Mouse (Mus musculus) liver, embryonic 15.5 days (tissue): ENCODE data around the gene Ren1. TPM values are rescaled to one million over a fixed set of nuclear protein-coding genes. Genes with fewer than 3 reads are reported as not detected.

Experiments
- ATAC-seq: fragments of 200-750 bp; cut with Nextera tagmentation; 2 replicates; pipeline ENCODE4 v1.8.0; 2017; ENCODE audit warnings: moderate number of reproducible peaks, mild to moderate bottlenecking, moderate library complexity; ENCODE audit not compliant: insufficient read depth
- H3K27ac ChIP-seq: fragments of 300-500 bp; sonication (generic); replicated peaks from 2 replicates; pipeline ENCODE4 v1.5.1; 2015; ENCODE audit warnings: mild to moderate bottlenecking, inconsistent platforms
- H3K27me3 ChIP-seq: fragments of 300-500 bp; sonication (generic); 2 replicates; pipeline ENCODE4 v1.6.1; 2015; ENCODE audit warnings: mild to moderate bottlenecking, inconsistent platforms
- H3K36me3 ChIP-seq: fragments of 300-500 bp; sonication (generic); replicated peaks from 2 replicates; pipeline ENCODE4 v1.6.1; 2015; ENCODE audit warnings: moderate library complexity, mild to moderate bottlenecking, inconsistent platforms
- H3K4me1 ChIP-seq: fragments of 300-500 bp; sonication (generic); replicated peaks from 2 replicates; pipeline ENCODE4 v1.6.1; 2015; ENCODE audit warnings: inconsistent platforms
- H3K4me2 ChIP-seq: fragments of 300-500 bp; sonication (generic); 2 replicates; pipeline ENCODE4 v1.6.1; 2015; ENCODE audit warnings: moderate library complexity, mild to moderate bottlenecking, inconsistent platforms
- H3K4me3 ChIP-seq: fragments of 300-500 bp; sonication (generic); replicated peaks from 2 replicates; pipeline ENCODE4 v1.5.1; 2015; ENCODE audit warnings: mild to moderate bottlenecking, inconsistent platforms
- H3K9ac ChIP-seq: fragments of 300-500 bp; sonication (generic); 2 replicates; pipeline ENCODE4 v1.6.1; 2015; ENCODE audit warnings: moderate library complexity, mild to moderate bottlenecking, inconsistent platforms
- H3K9me3 ChIP-seq: fragments of 300-500 bp; sonication (generic); replicated peaks from 2 replicates; pipeline ENCODE4 v1.6.1; 2016; ENCODE audit warnings: inconsistent platforms
- WGBS: fragments of 180-500 bp; shearing (Covaris S2); methylation state at CpG from one replicate; pipeline ENCODE4 v1.1.7; 2015; ENCODE audit warnings: mixed read lengths; ENCODE audit not compliant: insufficient replicate concordance; 5-methylcytosine and 5-hydroxymethylcytosine counted together
- polyA plus RNA-seq: library from polyadenylated mRNA; unstranded; fragments of >200 nt; fragmentation: Nextera tagmentation; extraction: Ambion mirVana; gene quantifications from 2 replicates; pipeline ENCODE4 v1.2.1, GENCODE M21; 2015

Gene Ren1
- polyA plus RNA-seq, 1 experiment from 2014 or later = 0.66 TPM

- WGBS = 82% methylated on average over 2 of the region's 2 CpGs
- ATAC-seq = no peak
- Histone ChIP-seq H3K9ac (no peak overlapping the region), H3K27ac (no peak overlapping the region), H3K36me3 (no peaks in the 10 kb centered on the region), H3K4me1 (peaks cover 6% of the 10 kb centered on the region; the same call in 1 of the 2 replicates), H3K4me3 (no peak overlapping the region), H3K27me3 (no peaks in the 10 kb centered on the region), H3K4me2 (no peak overlapping the region), H3K9me3 (no peaks in the 10 kb centered on the region)
Observed at GRCm38 (mm10) chr1:133344357-133344756, 6.0 kb upstream of the Ren1 start.

DNA sequence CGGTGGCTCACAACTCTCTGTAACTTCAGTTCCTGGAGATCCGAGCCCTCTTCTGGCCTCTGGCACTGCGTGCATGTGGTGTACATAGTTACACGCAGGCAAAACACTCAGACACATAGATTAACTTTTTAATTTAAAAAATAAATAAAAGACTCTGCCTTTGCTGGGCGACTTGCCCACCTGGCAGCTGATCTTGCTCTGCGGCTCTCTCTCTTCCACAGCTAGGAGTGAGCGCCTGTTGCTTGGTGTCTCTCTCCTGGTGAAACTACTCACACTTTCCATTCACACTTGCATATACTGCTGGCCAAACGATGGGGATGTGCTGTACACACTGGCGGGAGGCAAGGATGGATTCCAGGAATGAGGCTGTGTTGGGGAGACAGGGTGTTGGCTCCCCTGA is 3.8 kb upstream of the Ren1 start:
- Histone ChIP-seq H3K27ac (no peak overlapping the region), H3K4me3 (no peak overlapping the region), H3K27me3 (0 out of 2 replicates have a peak, but pooled peaks cover 3% of the 10 kb centered on the region), H3K36me3 (no peaks in the 10 kb centered on the region), H3K9me3 (no peaks in the 10 kb centered on the region), H3K9ac (no peak overlapping the region), H3K4me1 (peaks cover 6% of the 10 kb centered on the region; the same call in 1 of the 2 replicates), H3K4me2 (no peak overlapping the region)
- WGBS = 63% methylated on average over 9 of the region's 9 CpGs
- ATAC-seq = no peak

DNA sequence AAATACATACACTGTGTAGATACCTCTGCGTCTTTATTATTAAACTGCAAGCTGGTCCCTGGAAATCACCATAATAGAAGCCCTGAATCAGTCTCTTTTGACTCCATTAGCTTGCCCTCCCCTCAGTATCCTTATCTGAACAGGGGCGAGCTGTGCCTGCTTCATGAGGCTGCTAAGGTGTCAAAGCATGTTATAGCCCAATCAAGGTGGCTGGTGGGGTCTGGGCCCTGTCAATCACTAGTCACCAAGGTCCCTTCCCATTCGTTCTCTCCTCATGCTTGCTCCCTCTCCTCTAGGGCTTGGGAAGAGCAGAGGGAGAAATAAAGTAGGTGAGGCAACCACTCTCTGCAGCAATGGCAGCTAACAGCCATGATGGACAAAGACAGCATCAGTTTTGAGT is 3.1 kb upstream of the Ren1 start:
- no peak for ATAC-seq

GRCm38 (mm10) chr1:133347693-133348520 is 2.4 kb upstream of the Ren1 start:
- no peak for ATAC-seq
- H3K27ac ChIP-seq = no peak overlapping the region
- WGBS = 30% methylated on average over 11 of the region's 11 CpGs

More for the DNA sequence above, 3.1 kb upstream of the Ren1 start:
- Histone ChIP-seq H3K9me3 (no peaks in the 10 kb centered on the region), H3K4me2 (no peak overlapping the region), H3K4me3 (no peak overlapping the region), H3K4me1 (peaks cover 6% of the 10 kb centered on the region; the same call in 1 of the 2 replicates), H3K36me3 (no peaks in the 10 kb centered on the region), H3K27me3 (peaks cover 10% of the 10 kb centered on the region; the same call in 1 of the 2 replicates), H3K27ac (no peak overlapping the region), H3K9ac (no peak overlapping the region)
- WGBS = 51% methylated on average over 3 of the region's 3 CpGs

DNA sequence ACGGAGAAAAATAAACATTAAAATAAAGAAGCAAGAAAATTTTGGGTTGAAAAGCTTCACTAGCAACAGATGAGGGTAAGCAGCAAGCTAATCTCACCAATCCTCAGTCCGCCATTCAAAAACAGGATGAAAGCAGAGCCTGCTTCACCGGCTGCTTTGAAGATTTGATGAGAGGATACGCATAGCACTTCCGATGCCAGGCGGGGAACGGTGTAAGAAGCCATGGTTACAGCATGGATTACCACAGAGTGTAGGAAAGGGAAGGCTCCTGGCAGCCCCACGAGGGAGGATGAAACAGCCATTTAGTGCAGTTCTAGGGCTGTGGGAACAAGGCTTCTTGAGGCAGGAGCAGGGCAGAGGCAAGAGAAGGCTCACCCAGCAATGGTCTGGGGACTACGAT is 1.5 kb downstream of the Ren1 start:
- H3K4me1 ChIP-seq = peaks cover 6% of the 10 kb centered on the region; the same call in 1 of the 2 replicates
- WGBS = 26% methylated on average over 9 of the region's 9 CpGs
- ATAC-seq = no peak
- no peak overlapping the region for H3K9ac ChIP-seq
- no peaks in the 10 kb centered on the region for H3K9me3 ChIP-seq
- H3K4me2 ChIP-seq = no peak overlapping the region
- peaks cover 15% of the 10 kb centered on the region for H3K27me3 ChIP-seq
- no peak overlapping the region for H3K4me3 ChIP-seq
- no peak overlapping the region for H3K27ac ChIP-seq
- no peaks in the 10 kb centered on the region for H3K36me3 ChIP-seq

More at GRCm38 (mm10) chr1:133347693-133348520, 2.4 kb upstream of the Ren1 start:
- Histone ChIP-seq H3K9ac (no peak overlapping the region), H3K36me3 (no peaks in the 10 kb centered on the region), H3K4me2 (no peak overlapping the region), H3K27me3 (peaks cover 15% of the 10 kb centered on the region; the same call in 1 of the 2 replicates), H3K9me3 (no peaks in the 10 kb centered on the region), H3K4me1 (peaks cover 6% of the 10 kb centered on the region; the same call in 1 of the 2 replicates), H3K4me3 (no peak overlapping the region)

GRCm38 (mm10) chr1:133353371-133353809 is 3.1 kb downstream of the Ren1 start:
- no peaks in the 10 kb centered on the region for H3K4me1 ChIP-seq
- WGBS = 48% methylated on average over 12 of the region's 12 CpGs
- H3K27ac ChIP-seq = no peak overlapping the region
- no peaks in the 10 kb centered on the region for H3K9me3 ChIP-seq
- H3K4me2 ChIP-seq = no peak overlapping the region
- ATAC-seq = no peak
- no peaks in the 10 kb centered on the region for H3K36me3 ChIP-seq
- no peak overlapping the region for H3K4me3 ChIP-seq
- H3K9ac ChIP-seq = no peak overlapping the region
- peaks cover 18% of the 10 kb centered on the region for H3K27me3 ChIP-seq

DNA sequence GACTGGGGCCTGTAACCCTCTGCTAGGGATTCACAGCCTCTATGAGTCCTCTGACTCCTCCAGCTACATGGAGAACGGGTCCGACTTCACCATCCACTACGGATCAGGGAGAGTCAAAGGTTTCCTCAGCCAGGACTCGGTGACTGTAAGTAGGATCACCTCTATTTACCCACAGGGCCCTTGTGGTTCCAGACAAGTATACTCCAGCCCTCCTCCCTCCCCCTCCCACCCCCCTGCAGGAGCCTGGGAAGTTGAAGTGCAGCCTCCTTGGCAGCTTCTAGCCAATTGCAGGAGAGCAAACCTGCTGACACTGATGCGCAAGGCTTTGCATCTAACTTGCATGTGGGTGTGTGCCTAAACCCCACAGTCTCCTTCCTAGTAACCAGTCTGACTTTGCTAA is 5.2 kb downstream of the Ren1 start:
- Histone ChIP-seq H3K27ac (no peak overlapping the region), H3K4me1 (no peaks in the 10 kb centered on the region), H3K9me3 (no peaks in the 10 kb centered on the region), H3K9ac (no peak overlapping the region), H3K4me2 (no peak overlapping the region), H3K27me3 (peaks cover 18% of the 10 kb centered on the region), H3K36me3 (no peaks in the 10 kb centered on the region), H3K4me3 (no peak overlapping the region)
- ATAC-seq = no peak
- 33% methylated on average over 5 of the region's 5 CpGs for WGBS

DNA sequence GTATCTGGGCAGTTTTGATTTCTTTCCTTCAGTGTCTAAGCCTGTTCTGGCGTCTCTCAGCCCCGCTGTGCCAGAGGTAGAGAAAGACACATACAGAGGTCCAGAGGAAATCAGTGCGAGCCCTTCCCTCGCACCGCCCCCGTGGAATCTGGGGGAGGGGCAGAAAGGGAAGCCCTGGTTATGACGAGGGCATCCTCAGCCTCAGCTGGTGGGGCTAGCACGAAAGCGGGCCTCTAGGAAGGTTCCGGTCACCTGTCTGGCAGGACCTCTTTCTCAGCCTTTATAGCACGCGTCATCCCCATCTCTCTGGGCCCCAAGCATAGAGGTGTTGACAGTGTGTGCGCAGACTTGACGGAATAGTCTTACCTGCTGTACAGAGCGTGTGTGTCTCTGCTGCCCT is 5.6 kb downstream of the Ren1 start:
- Histone ChIP-seq H3K36me3 (no peaks in the 10 kb centered on the region), H3K4me3 (no peak overlapping the region), H3K27ac (no peak overlapping the region), H3K9me3 (no peaks in the 10 kb centered on the region), H3K9ac (no peak overlapping the region), H3K4me1 (no peaks in the 10 kb centered on the region), H3K27me3 (peaks cover 18% of the 10 kb centered on the region), H3K4me2 (no peak overlapping the region)
- no peak for ATAC-seq
- WGBS = 48% methylated on average over 15 of the region's 15 CpGs

- H3K27ac ChIP-seq = no peak overlapping the region
- no peak overlapping the region for H3K4me3 ChIP-seq
- 37% methylated on average over 8 of the region's 8 CpGs for WGBS
- no peaks in the 10 kb centered on the region for H3K4me1 ChIP-seq
- peaks cover 15% of the 10 kb centered on the region for H3K27me3 ChIP-seq
- no peak for ATAC-seq
- H3K36me3 ChIP-seq = no peaks in the 10 kb centered on the region
- no peaks in the 10 kb centered on the region for H3K9me3 ChIP-seq
- no peak overlapping the region for H3K4me2 ChIP-seq
- no peak overlapping the region for H3K9ac ChIP-seq
Observed at GRCm38 (mm10) chr1:133356330-133356729, 6.0 kb downstream of the Ren1 start.

DNA sequence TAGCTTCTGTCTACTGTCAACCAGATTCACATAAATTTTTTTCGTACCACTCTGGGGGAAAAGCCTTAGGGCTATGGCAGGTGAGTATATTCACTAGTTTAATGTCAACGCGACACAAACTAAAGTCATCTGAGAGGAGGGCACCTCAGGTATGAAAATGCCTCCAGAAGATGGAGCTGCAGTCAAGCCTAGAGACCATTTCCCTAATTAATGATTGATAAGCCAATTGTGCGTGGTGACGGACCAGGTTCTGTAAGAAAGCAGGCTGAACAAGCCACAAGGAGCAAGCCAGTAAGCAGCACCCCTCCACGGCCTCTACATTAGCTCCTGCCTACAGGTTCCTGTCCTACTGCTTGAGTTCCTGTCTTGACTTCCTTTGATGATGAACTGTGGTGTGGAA is 10.7 kb downstream of the Ren1 start:
- Histone ChIP-seq H3K36me3 (no peaks in the 10 kb centered on the region), H3K4me2 (no peak overlapping the region), H3K4me3 (no peak overlapping the region), H3K27me3 (peaks cover 42% of the 10 kb centered on the region), H3K9me3 (no peaks in the 10 kb centered on the region), H3K9ac (no peak overlapping the region), H3K27ac (no peak overlapping the region), H3K4me1 (peaks cover 17% of the 10 kb centered on the region)
- no peak for ATAC-seq
- 78% methylated on average over 6 of the region's 6 CpGs for WGBS

DNA sequence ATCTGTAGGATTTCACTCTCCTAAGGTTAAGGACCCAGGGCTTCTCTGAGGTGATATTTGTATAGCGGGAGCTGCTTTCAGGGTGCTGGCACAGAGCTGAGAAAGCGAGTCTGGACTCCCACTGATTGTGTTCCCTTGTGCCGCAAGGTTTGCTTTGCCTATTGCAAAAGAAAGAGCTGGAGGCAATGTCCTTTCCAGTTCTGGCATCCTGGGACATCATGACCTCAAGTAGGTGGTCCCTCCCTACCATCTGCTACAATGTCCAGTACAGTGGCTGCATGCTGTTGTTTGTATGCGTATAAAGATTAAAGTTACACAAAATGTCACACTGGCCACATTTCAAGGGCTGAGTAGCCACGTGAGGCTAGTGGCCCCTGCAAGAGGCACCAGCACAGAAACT is 11.8 kb downstream of the Ren1 start:
- peaks cover 42% of the 10 kb centered on the region for H3K27me3 ChIP-seq
- H3K9me3 ChIP-seq = no peaks in the 10 kb centered on the region
- H3K4me2 ChIP-seq = no peak overlapping the region
- 67% methylated on average over 5 of the region's 5 CpGs for WGBS
- 0 out of 2 replicates have a peak overlapping the region, but pooled peaks have one; percentile 24 for H3K27ac ChIP-seq
- H3K4me3 ChIP-seq = no peak overlapping the region
- no peak for ATAC-seq
- H3K36me3 ChIP-seq = no peaks in the 10 kb centered on the region
- peaks cover 23% of the 10 kb centered on the region for H3K4me1 ChIP-seq
- H3K9ac ChIP-seq = no peak overlapping the region
